Mouse (Mus musculus) left cerebral cortex, adult 11 months (tissue): ENCODE measurements at regions not wholly inside any gene's neighbourhood (a gene's known extent, or its start where the extent isn't known, plus 50 kb on each side); places are given as distances from the start of the nearest gene placed in this dataset.

Experiments
- DNase-seq: peaks from one replicate; pipeline ENCODE4 v3.0.0; 2022; ENCODE audit warnings: low spot score

DNA sequence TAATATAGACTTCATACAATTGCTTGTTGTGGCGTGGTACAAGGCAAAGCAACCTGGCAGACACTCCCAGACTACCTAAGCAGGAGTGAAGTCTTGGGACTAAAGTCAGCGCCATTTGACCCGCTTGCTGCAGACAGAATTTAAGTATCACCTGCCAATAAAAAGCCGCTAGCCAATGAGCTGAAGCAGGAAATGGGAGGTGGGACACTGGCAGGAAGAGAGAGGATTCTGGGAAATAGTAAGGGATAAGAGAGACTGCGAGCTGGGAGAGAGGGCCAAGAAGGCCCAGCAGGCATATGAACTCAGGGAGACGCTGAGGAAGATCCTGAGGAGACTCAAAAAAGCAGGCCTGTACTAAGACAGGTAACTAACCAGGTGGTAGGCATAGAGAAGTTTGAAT is 102.0 kb upstream of the Slc22a12 start:
- no peak for DNase-seq

DNA sequence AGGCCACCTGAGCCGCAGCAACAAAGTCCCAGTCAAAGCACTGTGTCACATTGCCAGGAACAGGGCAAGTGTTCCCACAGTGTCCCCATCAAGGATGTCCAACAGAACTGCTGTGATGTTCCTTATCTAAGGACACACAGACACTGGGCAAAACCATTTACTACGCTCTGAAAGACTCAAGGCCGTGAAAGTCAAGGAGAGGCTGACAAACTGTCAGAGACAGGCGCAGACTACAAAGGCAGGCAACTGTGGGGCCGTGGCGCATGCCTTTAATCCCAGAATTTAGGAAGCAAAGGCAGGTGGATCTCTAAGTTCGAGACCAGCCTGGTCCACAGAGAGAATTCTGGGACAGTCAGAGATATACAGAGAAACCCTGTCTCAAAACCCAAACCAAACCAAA is 96.8 kb upstream of the Slc22a12 start:
- no peak for DNase-seq

DNA sequence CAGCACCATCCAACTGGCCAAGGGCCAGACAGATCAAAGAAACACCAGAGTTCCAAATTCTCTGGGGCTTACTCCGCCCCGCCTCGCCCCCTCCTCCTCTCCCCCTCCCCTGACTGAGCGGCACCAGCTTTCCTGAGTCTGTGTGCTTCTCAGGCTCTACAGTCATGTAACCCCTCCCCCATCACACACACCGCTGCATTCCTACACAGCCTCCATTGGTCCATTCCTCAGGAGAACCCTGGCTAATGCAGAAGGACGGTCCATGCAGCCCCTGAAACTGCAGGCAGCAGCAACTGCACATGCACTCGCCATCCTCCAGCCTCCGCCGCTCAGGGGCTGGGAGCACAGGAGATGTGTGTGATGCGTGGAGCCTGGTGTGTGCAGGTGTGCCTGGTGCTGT is 90.6 kb upstream of the Slc22a12 start:
- no peak for DNase-seq

- DNase-seq = no peak
These were observed 89.0 kb upstream of the Slc22a12 start for GRCm38 (mm10) chr19:6631817-6632216.

GRCm38 (mm10) chr19:6630613-6630940 is 87.7 kb upstream of the Slc22a12 start:
- no peak for DNase-seq

DNA sequence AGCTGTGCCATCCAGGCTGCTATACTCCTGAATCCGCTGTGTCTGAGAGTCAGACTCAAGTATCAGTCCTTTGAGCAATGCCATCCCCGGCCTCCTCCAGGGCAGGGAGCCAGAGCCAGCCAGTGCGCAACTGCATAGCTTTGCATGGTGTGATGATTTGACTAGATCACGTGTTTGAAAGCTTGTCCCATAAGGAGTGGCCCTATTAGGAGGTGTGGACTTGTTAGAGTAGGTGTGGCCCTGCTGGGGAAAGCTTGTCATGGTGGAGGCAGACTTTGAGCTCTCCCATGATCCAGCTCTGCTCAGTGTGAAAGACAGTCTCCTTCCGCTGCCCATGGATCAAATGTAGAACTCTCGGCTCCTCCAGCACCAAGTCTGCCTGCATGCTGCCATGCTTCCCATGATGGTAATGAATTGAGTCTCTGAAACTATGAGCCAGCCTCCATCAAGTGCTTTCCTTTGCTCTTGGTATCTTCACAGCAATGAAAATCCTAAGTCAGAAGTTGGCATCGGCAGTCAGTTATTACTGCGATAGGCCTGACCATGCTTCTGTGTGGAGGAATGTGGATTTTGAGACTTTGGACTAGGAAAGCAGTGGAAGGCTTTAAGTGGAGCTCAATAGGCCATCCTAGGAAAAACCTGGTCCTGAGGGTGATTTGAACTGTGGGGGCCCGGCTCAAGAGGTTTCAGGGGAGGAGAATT is 87.2 kb upstream of the Slc22a12 start:
- DNase-seq = no peak

GRCm38 (mm10) chr19:6625574-6625973 is 82.7 kb upstream of the Slc22a12 start:
- DNase-seq = no peak

GRCm38 (mm10) chr19:6621023-6621422 is 78.2 kb upstream of the Slc22a12 start:
- no peak for DNase-seq

DNA sequence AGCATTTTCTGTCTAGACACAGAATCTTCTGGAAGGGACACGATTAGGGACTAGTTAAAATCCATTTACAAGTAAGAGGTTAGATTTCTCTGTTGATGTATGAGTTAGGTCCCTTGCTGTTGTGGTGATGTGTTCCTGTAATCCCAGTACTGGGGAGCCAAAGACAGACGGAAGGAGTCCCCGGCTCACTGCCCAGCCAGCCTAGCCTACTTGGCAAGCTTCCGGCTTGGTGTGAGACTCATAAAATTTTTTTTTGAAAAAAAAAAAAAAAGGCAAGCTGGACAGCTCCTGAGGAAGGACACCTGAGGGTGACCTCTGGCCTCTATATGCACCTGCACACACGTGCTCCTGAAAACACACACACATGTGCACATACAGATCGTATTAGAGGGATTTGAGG is 76.7 kb upstream of the Slc22a12 start:
- no peak for DNase-seq

- no peak for DNase-seq
These were observed 73.8 kb upstream of the Slc22a12 start for GRCm38 (mm10) chr19:6616659-6617058.

DNA sequence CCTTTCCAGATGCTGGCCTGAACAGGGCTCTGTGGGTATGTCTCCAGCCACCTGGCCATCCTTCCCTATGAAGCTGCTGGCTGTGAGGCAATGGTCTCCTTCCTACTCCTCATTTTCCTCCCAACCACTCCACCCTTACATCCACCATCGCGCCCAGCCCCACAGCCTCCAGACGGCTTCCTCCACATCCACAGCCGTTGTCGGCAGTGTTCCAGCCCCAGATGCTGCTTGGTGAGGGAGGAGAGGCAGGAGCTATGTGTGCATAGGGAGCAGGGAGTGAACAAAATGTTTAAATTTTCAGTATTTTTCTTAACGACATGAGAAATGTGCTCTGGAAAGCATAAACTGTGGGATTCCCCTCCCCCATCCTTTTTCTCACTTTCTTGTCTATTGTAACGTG is 69.6 kb upstream of the Slc22a12 start:
- no peak for DNase-seq

- no peak for DNase-seq
These were observed 69.1 kb upstream of the Slc22a12 start for GRCm38 (mm10) chr19:6611921-6612320.

- no peak for DNase-seq
These were observed 67.9 kb upstream of the Slc22a12 start for GRCm38 (mm10) chr19:6610715-6611114.

DNA sequence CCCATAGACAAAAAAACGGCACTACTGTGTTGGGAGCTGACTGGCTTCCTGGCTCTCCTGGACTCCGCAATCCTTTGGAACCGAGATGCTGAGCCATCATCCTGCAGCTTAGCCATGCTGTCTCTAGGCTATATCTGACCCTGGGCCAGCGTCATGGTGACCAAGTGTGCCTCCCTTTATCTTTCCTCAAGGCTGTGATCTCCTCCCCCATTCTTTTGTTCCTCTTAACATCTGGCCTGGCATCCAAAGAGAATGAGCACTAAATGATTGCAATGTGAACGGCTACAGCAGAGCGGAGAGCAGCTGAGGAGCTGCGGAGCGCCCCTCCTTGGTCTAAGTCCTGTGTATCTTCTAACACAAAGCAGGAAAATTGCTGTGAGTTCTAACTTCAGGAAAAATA is 67.2 kb upstream of the Slc22a12 start:
- no peak for DNase-seq

DNA sequence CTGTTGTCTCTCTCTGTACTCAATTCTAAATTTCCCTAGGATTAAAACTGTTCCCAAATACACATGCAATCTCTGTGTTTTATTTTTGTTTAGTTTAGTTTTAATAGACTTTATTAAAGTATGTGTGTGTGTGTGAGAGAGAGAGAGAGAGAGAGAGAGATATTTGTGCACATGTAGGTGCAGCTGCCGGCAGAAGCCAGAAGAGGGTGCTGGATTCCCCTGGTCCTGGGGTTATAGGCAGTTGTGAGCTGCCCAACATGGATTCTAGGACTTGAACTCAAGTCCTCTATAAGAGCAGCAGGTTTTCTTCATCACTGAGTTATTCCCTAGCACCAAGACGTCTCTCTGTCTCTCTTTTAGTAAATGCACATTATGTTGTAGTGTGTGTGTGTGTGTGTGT is 64.7 kb upstream of the Slc22a12 start:
- DNase-seq = no peak

DNA sequence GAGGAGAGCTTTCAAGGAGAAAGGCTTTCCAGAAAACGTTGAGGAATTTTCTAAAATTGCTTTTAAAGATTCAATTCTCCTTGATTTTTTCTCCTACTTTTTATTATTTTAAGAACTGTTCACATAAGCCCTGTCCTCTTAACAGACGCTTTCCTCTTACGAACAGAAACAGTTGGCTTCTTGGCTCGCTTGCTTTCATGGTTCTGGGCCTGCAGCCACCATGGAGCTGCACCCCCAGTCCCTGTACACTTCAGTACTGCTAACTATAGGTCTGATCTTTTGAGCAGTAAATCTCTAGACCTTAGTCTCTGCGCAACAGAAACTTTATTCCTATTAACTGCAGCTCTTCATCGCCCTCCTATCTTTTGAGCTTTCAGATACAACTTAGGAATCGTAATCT is 63.8 kb upstream of the Slc22a12 start:
- DNase-seq = no peak

- no peak for DNase-seq
These were observed 61.9 kb upstream of the Slc22a12 start for GRCm38 (mm10) chr19:6604702-6605101.

- DNase-seq = no peak
These were observed 58.2 kb upstream of the Slc22a12 start for GRCm38 (mm10) chr19:6600873-6601530.

DNA sequence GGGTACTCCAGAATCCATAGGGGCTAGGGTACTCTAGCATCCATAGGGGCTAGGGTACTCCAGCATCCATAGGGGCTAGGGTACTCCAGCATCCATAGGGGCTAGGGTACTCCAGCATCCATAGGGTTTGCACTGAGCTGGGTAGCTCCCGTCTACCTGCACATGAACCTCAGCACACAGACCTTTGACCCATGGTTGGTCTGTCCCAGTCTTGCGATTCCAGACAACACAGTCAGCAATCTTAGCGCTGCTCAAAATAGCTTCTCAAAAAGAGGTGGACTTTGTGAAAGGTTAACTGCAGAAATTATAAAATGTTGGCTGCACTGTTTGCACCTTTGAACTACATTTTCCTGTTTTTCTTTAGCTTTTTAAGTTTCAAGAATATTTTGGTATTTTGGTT is 56.4 kb upstream of the Slc22a12 start:
- no peak for DNase-seq

- DNase-seq = no peak
These were observed 55.4 kb upstream of the Slc22a12 start for GRCm38 (mm10) chr19:6598186-6598585.

DNA sequence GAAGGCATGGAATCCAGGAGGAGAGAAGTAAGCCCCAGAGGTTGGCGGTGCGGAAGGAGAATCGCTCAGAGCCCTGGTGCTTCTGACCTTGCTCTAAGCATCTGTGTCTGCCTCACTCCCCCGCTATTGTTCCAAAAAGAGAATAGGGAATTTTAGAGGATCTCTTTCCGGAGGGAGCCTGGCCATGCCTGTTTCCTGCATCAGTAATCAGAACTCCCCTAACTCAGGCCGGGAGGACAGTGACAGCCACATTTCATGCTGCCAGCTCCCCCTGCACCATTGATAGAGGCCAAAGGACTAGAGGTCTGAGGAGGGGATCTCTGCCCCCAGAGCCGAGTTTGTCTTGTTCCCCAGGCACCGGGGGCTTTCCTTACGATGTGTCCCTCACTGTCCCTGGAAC is 53.0 kb upstream of the Slc22a12 start:
- DNase-seq = no peak
